Mouse (Mus musculus) sigmoid colon, adult 10 weeks (tissue): ENCODE measurements around the gene Gm20737. TPM values are rescaled to one million over a fixed set of nuclear protein-coding genes. Genes with fewer than 3 reads are reported as not detected.

Source experiments
- polyA plus RNA-seq: library from polyadenylated mRNA; stranded (reverse); fragments of 350-450 nt; fragmentation: Illumina TruSeq; extraction: RNeasy Lipid Tissue Mini Kit (QIAGEN cat#74804); gene quantifications from one replicate; pipeline ENCODE4 v1.2.3, GENCODE M21; 2014; ENCODE audit warnings: low read depth, low replicate concordance

Gm20737 gene
- not detected for polyA plus RNA-seq

GRCm38 (mm10) chrY:10535942-10536341 lies at the start of gene Gm20737:
TSS of gene Gm20737 (minus strand) at chrY:10536042.

GRCm38 (mm10) chrY:10553153-10553552 lies 17.3 kb upstream of the Gm20737 start, which contains the start of gene Gm21775:
TSS of gene Gm21775 (plus strand) at chrY:10553453.

Other genes starting within 250 kb of the Gm20737 start
- gene Gm20834, start 211.5 kb downstream of the Gm20737 start, polyA plus RNA-seq, result not detected
- gene Gm28510, start 123.3 kb downstream of the Gm20737 start, polyA plus RNA-seq, result not detected
- not detected for gene Gm21775, start 17.4 kb upstream of the Gm20737 start, polyA plus RNA-seq
- not detected for gene Gm21900, start 80.3 kb upstream of the Gm20737 start, polyA plus RNA-seq
- not detected for gene Gm20777, start 216.4 kb upstream of the Gm20737 start, polyA plus RNA-seq